Mouse (Mus musculus): ENCODE data around the gene Cry2.

DNA sequence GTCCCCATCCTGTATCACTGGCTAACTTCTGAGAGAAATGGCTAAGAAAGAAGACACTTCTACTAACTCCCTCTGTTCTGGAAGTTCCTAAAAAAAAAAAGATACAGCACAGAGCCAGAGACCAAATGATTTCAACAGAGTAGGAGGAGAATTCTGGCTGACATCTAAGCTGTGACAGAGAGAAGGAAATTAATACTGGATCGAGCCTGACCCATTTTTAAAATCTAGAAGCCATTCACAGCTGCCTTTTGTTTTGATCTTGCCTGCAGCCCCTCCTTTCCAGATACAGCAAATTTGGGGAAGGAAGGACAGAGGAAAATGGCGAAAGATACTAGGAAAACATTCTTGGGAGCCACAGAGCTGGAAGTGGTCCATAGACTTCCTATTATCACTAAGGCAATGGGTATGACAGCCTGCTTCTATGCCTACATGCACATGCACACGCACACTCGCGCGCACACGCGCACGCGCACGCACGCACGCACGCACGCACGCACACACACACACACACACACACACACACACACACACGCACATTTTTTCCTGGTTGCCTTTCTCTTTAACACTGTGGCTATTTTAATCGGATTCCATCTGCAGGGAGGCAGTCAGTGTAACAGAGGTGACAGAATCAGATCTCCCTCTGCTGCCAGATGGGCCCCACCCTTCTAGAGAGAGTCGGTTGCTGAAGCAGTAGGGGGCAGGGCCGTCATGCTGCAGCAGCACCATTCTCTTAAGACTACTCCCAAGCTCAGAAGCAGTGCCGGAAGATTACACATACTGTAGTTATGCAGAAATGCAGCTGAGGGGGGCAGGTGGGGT is 2.9 kb downstream of the Cry2 start:
- TF ChIP-seq CTCF (conservative IDR thresholded peaks at IDR 0.05; ENCODE audit: low read length) (no peak), POU5F1 (IDR thresholded peaks at IDR 0.05; ENCODE audit: borderline replicate concordance, low read length) (no peak), NANOG (IDR thresholded peaks at IDR 0.05; ENCODE audit: borderline replicate concordance, low read length) (no peak)
